Mouse (Mus musculus) embryonic fibroblast, embryonic 13.5 days (primary cell): ENCODE measurements around the gene Dll1.

Experiments used
- CTCF ChIP-seq: IDR thresholded peaks from 2 replicates; pipeline ENCODE4 v1.5.1; 2011; ENCODE audit warnings: mild to moderate bottlenecking, control low read depth, low read length, moderate library complexity, borderline replicate concordance; ENCODE audit not compliant: insufficient read depth
- POLR2A ChIP-seq: IDR thresholded peaks from 2 replicates; pipeline ENCODE4 v1.6.1; 2011; ENCODE audit warnings: low read depth, mild to moderate bottlenecking, control low read depth, low read length, moderate library complexity

- TF ChIP-seq CTCF (no peak), POLR2A (peak; percentile 94)
Measured at GRCm38 (mm10) chr17:15395997-15396675, 19.5 kb upstream of the Dll1 start, which contains the start of gene Fam120b.
